Mouse (Mus musculus) ovary, adult 18-20 months (tissue): Measurements from ENCODE around the gene Hoxa9.

Experiments used
- DNase-seq: peaks from one replicate; pipeline ENCODE4 v3.0.0; 2022; ENCODE audit warnings: low spot score, mixed read lengths

Hoxa9 gene

DNA sequence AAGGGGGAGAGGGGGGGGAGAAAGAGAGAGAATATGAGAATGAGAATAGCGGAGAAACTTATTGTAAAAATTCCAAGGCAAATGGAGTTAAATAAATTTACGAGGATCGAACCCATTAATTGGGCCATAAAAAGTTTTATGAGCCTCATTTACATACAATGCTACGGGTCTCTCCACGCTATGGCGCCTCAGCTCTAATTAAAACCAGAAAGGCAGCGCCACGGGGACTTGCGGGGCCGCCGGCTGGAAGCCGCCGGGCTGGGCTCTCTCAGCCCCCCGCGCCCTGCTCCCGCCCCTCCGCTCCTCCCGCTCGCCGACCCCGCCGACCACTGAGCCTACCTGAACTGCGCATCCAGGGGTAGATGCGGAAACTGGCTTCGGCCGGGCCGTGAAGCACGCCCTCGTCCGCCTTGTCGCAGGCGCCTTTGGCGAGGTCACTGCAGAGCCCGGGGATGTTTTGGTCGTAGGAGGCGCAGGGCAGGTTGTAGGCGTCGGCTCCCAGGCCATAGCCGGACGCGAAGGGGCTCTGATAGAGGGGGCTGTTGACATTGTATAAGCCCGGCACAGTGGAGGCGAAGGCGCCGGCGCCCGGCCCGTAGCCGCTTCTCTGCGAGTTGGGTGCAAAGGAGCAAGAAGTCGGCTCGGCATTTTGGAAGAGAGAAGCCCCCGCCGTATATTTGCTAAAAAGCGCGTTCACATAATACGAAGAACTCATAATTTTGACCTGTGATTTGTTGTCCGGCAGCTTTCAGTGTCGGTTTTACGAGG is 14.0 kb downstream of the Hoxa9 start:
- DNase-seq = no peak

DNA sequence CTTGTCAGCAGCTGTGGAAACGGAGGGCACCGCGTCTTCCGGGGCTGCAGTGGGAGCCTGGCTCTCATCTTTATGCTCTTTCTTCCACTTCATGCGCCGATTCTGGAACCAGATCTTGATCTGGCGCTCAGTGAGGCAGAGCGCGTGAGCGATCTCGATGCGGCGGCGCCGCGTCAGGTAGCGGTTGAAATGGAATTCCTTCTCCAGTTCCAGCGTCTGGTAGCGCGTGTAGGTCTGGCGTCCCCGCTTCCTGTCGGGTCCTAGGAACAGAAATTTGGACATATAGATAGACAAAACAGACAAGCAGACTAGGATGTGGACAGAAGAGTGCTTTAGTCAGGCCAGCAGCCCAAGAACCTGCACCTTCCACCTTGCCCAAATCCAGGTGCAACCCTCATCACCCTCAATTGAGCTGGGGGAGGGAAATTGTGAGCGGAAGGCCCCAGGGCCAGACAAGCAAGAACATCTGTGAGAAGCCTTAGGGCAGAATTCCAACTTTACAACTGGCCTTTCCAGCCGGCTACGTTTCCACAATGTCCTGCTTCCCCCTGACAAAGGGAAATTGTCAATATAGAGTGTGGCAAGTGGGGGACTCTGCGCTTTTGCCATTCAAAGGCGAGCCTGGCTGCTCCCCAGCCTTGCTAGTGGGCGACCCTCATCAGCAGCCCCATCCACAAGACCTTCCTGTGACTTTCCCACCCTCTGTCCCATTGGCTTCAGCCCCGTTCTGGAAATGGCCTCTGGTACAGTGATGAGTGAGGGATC is 14.9 kb downstream of the Hoxa9 start:
- DNase-seq = no peak

DNA sequence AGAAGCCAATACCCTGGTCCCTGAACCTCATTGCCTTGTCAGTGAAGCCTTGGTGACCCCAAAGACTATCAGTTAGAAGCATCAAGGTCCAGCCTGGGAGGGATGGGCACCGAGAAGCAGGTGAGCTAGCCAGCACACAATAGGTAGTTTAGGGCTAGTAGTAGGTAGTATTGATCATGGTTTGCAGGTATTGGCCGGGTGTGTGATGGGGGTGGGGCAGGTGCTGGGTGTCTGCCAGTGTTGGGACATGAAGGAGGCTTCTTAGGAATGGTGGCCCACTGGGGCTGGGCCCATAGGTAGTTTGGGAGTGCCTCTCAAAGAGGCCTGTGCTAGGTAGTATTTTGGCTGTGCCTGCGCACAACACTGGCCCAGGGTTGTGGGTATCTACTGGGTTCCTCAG is 15.8 kb downstream of the Hoxa9 start:
- DNase-seq = no peak

DNA sequence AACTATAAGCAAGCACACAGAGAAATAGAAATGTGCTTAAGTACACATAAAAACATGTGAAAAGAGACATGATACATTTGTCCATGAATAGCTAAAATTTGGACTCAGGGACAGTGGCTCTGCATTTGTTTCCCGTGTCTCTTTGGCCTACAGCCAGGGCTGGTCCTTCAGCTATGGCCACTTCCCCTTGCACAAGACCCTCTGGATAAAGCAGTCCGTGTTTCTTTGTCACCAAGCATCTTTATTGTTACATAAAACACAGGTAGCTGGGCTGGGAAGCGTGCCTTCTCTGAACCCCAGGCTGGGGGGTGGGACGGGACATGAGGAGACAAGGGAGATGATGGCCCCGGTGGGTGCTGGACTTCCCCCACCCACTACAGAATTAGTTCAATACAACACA is 16.6 kb downstream of the Hoxa9 start:
- no peak for DNase-seq

DNA sequence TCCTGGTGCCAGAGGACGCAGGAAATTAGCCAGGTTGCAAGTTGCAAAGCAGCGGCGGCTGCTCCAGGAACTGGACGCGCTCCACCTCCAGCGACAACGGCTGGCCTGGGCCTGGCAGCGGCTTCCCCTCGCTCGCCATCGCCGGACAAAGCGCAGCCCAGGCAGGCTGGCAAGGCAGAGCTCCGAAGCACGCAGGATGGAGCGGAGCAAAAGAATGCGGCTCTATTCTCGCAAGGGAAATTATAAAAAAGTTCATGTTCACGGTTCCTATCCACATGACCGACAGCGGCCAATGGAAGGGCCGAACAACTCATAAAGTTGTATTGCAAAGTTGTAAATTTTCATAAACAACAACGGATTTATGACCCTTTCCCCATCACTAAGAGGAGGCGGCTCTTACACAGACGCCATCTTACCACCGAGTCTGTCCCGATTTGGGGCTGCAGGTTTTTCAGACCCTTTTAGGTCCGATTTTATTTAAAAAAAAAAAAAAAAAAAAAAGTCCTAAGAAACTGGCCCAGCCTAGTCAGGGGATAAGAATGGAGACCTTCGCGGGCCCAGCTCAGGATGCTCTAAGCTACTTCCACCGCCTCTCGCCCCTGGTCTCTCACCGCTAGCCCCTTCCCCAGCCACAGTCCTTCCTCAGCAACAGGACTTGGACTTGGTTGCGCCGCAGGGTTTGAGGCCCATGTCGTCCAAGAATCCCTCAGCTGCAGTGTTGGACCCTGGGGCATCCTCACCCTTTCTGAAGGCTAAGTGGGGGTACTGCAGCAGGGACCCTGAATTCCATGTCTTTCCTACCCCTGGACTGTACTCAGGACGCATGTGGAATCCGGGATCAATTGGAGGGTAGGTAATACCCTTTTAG is 17.5 kb downstream of the Hoxa9 start, which contains the start of the genes Hoxa3 and Gm28308:
Gene Hoxa3 (minus strand): TSS at position 218 of the 868 bp plus-strand sequence.
Gene Gm28308 (minus strand): TSS at position 221 of the 868 bp plus-strand sequence.
- DNase-seq = no peak

DNA sequence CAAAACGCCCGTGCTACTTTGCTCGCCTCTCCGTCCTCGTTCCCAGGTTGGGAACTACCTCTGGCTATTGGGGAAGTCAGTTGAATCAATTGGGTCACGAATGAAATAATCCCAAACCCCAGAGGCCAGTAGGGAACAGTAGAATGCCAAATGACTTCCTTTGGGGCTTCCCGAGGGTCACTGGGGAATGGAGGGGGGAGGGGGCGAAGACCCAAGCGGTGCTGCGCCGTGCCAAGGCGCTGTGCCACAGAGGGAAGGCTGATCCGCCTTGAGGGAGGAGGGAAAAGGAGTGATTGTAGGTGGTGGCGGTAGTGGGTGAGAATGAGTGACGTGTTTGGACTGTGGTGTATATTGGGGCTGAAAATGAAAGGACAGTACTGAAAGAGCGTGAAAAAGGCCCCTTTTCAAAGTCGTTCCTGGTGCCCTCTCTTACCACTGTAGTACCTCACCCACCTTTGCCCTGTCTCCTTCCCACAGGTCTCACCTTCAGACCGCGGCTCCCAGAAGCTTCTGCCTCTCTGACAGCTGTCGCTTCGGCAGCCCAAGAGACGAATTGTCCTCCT is 18.3 kb downstream of the Hoxa9 start:
- no peak for DNase-seq

DNA sequence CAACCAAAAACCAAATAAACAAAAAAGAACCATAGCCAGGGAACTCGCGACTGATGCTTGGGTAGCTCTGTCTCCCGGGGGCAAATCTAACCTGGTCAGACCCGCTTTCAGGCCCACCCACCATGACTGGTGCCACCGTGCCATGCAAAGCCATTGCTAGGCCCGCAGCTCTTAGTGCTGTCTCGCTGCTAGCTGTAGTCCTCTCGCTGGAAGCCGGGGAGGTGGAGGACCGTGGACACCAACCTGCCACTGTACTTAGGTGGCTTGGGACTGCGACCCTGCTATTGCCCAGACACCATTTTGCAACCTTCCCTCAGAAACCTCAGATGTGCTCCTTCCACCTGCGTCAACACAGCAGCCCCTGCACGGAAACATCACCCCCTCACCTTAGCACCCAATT is 18.9 kb downstream of the Hoxa9 start:
- DNase-seq = no peak

DNA sequence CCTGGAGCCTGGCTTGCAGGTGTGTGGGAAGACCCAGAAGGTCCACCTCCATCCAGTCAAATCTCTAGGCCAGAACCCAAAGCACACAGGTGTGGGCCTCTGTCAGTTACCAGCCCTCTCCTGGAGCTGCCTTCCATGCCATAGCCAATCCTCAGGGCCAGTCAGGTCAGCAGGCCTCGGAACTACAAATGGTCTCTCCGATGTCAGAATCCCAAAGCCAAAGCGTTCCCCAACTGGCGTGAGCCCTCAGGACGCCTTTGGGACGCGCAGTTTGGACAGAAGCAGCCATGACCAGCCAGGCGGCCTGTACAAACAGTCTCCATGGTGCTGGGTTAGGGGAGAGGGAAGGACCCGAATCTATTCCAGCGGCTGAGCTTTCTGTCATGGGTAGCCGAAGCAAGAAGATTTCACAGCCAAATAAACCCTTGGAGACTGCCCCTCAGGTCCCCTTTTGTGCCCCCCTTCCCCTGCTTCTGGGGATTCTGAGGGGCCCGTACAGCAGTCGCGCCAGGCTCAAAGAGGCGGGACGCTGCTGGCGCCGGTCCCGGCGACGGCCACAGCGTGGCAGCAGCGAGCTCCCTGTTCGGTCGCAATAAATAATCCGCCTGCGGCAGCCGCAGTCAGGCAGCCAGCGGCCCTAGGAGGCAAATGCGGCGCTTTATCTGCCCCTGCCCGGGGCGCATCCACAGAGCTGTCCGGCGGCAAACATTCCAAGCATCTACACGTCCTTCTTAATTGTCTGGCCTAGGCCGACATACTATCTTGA is 19.5 kb downstream of the Hoxa9 start:
- DNase-seq = no peak

DNA sequence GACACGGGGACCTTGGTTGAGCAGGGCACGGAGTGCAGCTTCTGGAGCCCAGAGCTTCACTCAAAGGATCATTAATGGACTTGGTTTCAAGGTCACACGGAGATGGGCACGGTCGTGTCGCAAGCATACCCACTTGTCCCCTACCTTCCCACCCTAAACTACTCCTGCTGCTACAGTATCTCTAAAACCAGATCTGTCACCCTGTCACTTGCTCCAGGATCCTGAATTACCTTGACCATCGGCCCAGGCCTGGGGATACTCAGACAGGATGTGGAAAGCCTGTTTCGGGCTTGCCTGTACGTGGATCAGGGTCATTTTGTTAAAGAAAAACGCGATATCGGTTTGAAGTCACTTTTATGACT is 21.2 kb downstream of the Hoxa9 start:
- no peak for DNase-seq

DNA sequence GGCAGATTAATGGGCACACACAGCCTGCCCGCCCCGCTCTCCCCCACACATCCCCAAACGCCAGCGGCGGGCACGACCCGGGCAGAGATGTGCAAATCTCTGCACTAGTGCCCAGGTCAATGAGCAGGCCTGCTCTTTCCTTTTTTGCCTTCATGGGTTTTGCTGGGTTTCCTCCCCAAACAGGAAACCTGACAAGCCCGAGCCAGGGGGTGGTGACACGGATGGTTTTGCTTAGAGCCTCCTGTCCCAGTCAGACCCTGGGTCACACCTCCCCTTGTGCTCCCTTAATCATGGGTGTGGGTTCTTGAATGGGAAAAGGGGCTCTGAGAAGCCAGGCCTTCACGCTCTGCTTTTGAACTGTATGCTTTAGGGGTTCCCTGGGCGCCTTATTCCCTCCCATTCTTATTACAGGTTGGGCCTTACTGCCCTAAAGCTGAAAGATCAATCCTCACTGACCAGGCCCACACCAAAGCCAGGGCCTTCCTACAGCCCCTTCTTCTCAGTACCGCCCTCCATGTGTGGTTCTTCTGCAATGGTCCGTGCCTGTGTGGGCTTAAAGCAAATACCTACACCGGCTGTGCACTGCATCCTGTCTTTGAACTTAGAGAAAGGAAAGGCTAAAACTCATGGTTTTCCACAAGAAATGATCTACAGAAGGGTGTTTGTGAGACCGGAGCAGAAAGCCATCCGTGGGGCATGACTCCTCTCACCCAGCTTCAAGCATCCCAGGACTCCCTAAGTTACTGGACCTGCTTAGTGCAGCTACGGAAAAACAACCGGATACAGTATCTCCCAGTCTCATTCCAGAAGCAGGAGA is 21.8 kb downstream of the Hoxa9 start:
- no peak for DNase-seq

DNA sequence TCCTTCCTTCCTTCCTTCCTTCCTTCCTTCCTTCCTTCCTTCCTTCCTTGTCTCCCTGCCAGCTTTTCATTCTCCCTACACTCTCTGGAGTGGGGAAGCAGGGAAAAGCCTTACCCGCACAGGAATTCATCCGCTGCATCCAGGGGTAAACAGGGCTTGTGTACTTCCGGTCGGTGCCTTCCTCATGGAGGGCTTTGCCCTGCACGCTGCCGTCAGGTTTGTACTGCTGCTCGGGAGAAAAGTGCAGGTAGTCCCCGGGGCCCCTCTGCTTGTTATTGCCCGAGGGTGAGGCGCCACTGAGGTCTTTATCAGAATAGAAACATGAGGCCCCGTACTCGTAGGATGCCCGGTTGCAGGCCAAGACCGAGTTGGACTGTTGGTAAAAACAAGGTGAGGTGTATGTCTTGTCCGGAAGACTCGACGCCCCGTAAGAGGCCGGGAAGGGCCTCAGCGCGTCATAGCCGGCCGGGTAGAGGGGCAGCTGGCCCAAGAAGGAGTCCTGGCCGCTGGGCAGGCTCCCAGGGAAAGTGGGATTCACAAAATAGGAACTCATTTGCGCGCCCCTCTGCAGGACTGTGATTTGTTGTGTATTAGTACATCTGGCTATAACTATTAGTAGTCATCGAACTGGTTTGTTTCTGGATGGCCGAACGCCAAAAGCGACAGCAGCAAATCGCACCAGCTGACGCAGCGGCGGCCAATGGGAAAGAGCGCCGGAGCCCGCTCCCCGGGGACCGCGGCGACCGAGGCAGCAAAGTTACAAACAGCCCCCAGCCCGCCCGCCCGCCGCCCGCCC is 22.6 kb downstream of the Hoxa9 start, which contains the start of gene Hoxa6:
Gene Hoxa6 (minus strand): TSS at position 651 of the 796 bp plus-strand sequence.
- no peak for DNase-seq

DNA sequence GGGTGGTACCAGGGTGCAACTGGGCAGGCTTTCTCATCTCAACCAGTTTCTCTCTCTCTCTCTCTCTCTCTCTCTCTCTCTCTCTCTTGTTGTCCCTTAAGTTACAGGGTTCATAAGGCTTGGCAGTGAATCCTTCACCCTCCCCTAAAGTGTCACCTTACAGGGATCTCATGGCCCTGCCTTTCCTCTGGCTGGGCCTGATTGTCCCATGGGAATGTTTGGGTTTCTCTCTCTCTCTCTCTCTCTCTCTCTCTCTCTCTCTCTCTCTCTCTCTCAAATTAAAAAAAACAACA is 23.3 kb downstream of the Hoxa9 start:
- no peak for DNase-seq

DNA sequence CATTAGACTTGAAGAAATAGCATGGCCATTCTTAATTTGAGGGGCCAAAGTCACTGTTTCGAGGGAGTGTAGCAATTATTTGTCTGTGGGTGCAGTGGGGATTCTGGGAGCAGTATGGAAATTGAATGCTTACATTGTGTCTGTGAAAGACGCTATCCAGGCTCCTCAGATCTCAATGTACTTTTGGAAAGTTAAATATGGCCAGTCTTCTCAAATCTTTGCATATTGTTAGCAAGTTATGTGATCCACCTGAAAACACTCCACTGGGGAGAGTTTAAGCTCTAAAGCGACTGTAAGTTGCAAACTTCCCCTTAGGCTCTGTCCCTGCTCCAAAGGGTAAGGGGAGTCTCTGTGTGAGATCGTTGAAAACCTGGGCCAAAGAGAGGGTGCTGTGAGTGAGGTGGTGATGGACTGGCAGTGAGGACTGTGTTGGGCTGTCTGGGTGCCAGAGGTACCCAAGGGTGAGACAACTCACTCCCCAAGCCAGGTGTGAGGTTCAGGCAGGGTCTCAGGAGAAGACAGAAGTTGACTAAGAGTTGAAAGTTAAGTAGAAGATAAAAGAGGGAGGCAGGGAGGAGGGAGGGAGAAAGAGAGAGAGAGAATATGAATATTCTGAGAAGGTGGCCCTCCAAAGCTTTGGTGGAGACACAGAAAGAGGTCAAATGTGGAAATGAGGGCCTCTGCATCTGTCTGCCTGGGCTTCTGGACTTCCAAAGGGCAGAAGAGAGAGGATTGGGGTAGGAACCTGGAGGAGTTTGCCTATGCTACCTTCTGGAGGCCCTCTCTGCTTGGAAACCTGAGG is 23.8 kb downstream of the Hoxa9 start:
- no peak for DNase-seq

DNA sequence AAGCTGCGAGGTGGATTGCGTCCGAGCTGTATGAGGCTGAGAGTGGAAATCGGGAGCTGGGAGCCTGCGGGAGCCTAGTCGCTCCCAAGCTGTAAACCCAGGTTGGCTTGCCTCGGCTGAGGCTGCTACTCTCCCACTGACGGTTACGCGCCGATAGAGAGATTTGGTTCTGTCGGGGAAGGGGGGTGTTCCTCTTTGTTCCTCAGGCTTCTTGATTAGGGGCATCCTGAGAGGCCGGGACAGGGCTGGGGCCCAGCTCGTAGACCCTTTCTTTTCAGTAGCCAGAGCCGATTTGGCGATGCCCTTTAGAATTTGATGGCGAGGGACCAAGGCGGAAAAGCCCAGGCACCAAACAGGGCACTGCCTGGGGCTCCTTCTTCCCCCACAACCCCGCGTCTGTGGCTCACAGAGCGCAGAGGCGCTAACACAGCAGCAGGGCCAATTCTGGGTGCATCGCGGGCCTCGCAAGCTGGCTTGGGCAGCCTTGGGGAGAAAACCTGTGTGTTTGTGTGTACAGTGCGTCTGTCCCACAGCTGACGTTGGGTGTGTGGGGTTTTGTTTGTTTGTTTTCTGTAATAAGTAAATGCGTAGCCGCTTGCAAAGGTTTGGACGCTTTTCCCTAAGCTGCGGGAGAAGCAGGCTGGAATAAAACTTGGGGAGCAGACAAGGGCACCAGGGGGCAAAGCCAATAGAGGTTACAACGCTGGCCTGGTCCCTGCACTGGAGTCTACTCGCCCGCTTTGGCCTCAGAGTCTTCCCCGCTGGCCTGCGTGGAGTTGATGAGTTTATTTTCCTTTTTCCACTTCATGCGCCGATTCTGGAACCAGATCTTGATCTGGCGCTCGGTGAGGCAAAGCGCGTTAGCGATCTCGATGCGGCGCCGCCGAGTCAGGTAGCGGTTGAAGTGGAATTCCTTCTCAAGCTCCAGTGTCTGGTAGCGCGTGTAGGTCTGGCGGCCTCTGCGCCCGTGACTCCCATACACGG is 25.0 kb downstream of the Hoxa9 start:
- DNase-seq = no peak

DNA sequence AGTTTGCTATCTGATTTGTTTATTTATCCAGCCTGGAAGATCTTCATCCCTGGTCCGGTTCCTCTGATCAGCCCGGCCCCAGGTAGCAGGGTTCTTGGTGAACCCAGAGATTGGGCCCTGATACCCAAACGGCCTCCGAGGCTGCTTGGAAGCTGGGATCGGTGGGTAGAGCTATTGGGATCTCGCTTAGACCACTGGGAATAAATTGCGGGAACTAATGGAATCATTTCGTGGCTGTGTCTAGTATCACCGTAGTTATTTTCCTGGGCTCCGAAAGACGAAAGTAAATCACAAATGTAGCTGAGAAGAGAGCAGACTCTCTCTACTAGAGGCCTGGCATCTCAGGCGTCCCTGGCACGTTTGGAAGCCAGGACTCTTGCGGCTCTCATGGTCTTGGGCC is 25.7 kb downstream of the Hoxa9 start:
- no peak for DNase-seq

DNA sequence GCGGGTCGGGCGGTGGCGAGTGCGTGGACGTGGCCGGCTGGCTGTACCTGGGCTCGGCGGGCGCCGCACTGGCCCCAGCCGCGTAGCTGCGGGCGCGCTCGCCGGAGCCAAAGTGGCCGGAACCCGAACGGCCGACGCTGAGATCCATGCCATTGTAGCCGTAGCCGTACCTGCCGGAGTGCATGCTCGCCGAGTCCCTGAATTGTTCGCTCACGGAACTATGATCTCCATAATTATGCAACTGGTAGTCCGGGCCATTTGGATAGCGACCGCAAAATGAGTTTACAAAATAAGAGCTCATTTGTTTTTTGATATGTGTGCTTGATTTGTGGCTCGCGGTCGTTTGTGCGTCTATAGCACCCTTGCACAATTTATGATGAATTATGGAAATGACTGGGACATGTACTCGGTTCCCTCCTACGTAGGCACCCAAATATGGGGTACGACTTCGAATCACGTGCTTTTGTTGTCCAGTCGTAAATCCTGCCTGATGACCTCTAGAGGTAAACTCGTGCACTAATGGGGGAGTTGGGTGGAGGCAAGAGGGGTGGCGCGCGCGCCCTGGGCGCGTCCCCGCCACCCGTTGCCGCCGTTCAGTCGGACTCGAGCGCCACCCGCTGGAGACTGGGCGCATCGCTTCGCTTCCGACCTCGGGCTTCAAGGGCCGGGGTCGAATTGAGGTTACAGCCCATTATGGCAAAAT is 26.7 kb downstream of the Hoxa9 start, which contains the start of gene Hoxa5:
Gene Hoxa5 (minus strand): TSS at position 538 of the 703 bp plus-strand sequence.
- no peak for DNase-seq
